Mouse (Mus musculus): ENCODE measurements around the gene Gm14399.
"Not testable (repeated sequence)": the region's sequence is repeated elsewhere in the genome, so short reads cannot be mapped to it uniquely, and the experiment has no call there.

- TF ChIP-seq EP300 (optimal IDR thresholded peaks at IDR 0.05); CTCF (IDR thresholded peaks at IDR 0.05; ENCODE audit: low read depth): not testable (repeated sequence)
Measured at GRCm38 (mm10) chr2:175174058-175174457, 32.2 kb upstream of the Gm14399 start.

All from stomach, postnatal 0 days (tissue).